ENCODE assay signal across 8 mouse cellular contexts in genomic region chr3:114031351-114032213, GRCm38 (mm10). TPM values are rescaled to one million over a fixed set of nuclear protein-coding genes. Genes with fewer than 3 reads are reported as not detected.
DNase-seq lines count a peak whose midpoint lies in the region; ATAC-seq lines count a peak whose summit lies in the region.

No protein-coding gene starts in this region.

- peak; percentile 2 to 5 for DNase-seq in left cerebral cortex, adult 18-20 months (ENCODE audit: low spot score in 2 of 2)
- no peak for DNase-seq in left cerebral cortex, adult 11 months (ENCODE audit: low spot score)
- DNase-seq in cerebellum, postnatal 36 days: peak; percentile 4 to 13
- peak; percentile 6 to 13 for DNase-seq in left cerebral cortex, postnatal 36 days (ENCODE audit: low spot score in 2 of 2)
- no peak for DNase-seq in urinary bladder, postnatal 10 days (ENCODE audit: low spot score)
- no peak for DNase-seq in thymus, postnatal 0 days (ENCODE audit: low spot score)

- H3K4me2 ChIP-seq in forebrain, embryonic 12.5 days: peak overlapping the region; percentile 96
- H3K4me2 ChIP-seq in neural tube, embryonic 12.5 days (replicated peaks): peak overlapping the region; percentile 93

- no peaks in the 10 kb centered on the region for H3K9me3 ChIP-seq in forebrain, embryonic 12.5 days
- no peaks in the 10 kb centered on the region for H3K9me3 ChIP-seq in neural tube, embryonic 12.5 days

- peak overlapping the region; percentile 55 for H3K4me3 ChIP-seq in forebrain, embryonic 12.5 days (replicated peaks)
- peak overlapping the region; percentile 57 for H3K4me3 ChIP-seq in neural tube, embryonic 12.5 days

- H3K4me1 ChIP-seq in forebrain, embryonic 12.5 days: peaks cover 8% of the 10 kb centered on the region
- peaks cover 4% of the 10 kb centered on the region; the same call in 1 of the 2 replicates for H3K4me1 ChIP-seq in neural tube, embryonic 12.5 days

- intact Hi-C loops in left cerebral cortex, postnatal 36 days (cut with DNase I): loop anchor here (5.0 kb wide), 1 partner anchor 379 kb away; no protein-coding TSS in a partner anchor

- WGBS in forebrain, embryonic 12.5 days: under 1% methylated on average over 18 of the region's 21 CpGs
- WGBS in neural tube, embryonic 12.5 days: 2% methylated on average over 21 of the region's 21 CpGs

- H3K27ac ChIP-seq in forebrain, embryonic 12.5 days: 0 out of 2 replicates have a peak overlapping the region, but pooled peaks have one; percentile 19
- H3K27ac ChIP-seq in neural tube, embryonic 12.5 days: no peak overlapping the region

- ATAC-seq in forebrain, embryonic 12.5 days (ENCODE audit: low FRiP score): peak; percentile 40
- peak; percentile 62 for ATAC-seq in neural tube, embryonic 12.5 days (ENCODE audit: low FRiP score, low read depth)

- no peaks in the 10 kb centered on the region for H3K36me3 ChIP-seq in forebrain, embryonic 12.5 days (replicated peaks)
- no peaks in the 10 kb centered on the region for H3K36me3 ChIP-seq in neural tube, embryonic 12.5 days

- peak overlapping the region; percentile 59 for H3K9ac ChIP-seq in forebrain, embryonic 12.5 days
- peak overlapping the region; percentile 59 for H3K9ac ChIP-seq in neural tube, embryonic 12.5 days

- no peaks in the 10 kb centered on the region for H3K27me3 ChIP-seq in forebrain, embryonic 12.5 days
- H3K27me3 ChIP-seq in neural tube, embryonic 12.5 days (replicated peaks): no peaks in the 10 kb centered on the region

RNA-seq across cellular contexts. Expression of gene Col11a1, which starts 1.2 kb away (rescaled TPM):
- 1 to 10 TPM; 6.3 to 7.6 TPM for total RNA-seq in left cerebral cortex, adult 18-20 months (2021)
- 21.3 and 23.8 TPM in 2 replicates for polyA plus RNA-seq in forebrain, embryonic 12.5 days (2016; fragmentation: Nextera tagmentation; extraction: Ambion mirVana)
- total RNA-seq in left cerebral cortex, postnatal 36 days (2021): 10 to 100 TPM in 1 of 2 experiments, 1 to 10 TPM in 1; 5.1 to 10.6 TPM
- 24.8 and 25.4 TPM in 2 replicates for polyA plus RNA-seq in neural tube, embryonic 12.5 days (2016; fragmentation: Nextera tagmentation; extraction: Ambion mirVana)
- 0.08 and 0.13 TPM in 2 replicates for polyA plus RNA-seq in thymus, postnatal 0 days (2015; fragmentation: Nextera tagmentation; extraction: Ambion mirVana)

Comparison
In these comparisons a context has a peak if more than half of its experiments do, and no peak if none do; other contexts are left out.
1. DNase-seq: peak in left cerebral cortex, adult 18-20 months (2 of 2), cerebellum, postnatal 36 days (2 of 2) and left cerebral cortex, postnatal 36 days (2 of 2); none in left cerebral cortex, adult 11 months (single experiment), urinary bladder, postnatal 10 days (single experiment) and thymus, postnatal 0 days (single experiment).
2. RNA of gene Col11a1, which starts 1.2 kb away (polyA plus RNA-seq): 24.8 to 25.4 TPM in neural tube, embryonic 12.5 days and 21.3 to 23.8 TPM in forebrain, embryonic 12.5 days; 0.08 to 0.13 TPM in thymus, postnatal 0 days; every median in the first group is over 10 times any median in the second.